Mouse (Mus musculus) testis, postnatal 14 days (tissue): ENCODE measurements around the gene Slc31a1.
A peak's percentile ranks its signal among the peaks of the same experiment; 100 is the strongest.

Experiments
- DNase-seq: peaks from one replicate; pipeline ENCODE4 v3.0.0; 2021; ENCODE audit warnings: low spot score

Gene Slc31a1

DNA sequence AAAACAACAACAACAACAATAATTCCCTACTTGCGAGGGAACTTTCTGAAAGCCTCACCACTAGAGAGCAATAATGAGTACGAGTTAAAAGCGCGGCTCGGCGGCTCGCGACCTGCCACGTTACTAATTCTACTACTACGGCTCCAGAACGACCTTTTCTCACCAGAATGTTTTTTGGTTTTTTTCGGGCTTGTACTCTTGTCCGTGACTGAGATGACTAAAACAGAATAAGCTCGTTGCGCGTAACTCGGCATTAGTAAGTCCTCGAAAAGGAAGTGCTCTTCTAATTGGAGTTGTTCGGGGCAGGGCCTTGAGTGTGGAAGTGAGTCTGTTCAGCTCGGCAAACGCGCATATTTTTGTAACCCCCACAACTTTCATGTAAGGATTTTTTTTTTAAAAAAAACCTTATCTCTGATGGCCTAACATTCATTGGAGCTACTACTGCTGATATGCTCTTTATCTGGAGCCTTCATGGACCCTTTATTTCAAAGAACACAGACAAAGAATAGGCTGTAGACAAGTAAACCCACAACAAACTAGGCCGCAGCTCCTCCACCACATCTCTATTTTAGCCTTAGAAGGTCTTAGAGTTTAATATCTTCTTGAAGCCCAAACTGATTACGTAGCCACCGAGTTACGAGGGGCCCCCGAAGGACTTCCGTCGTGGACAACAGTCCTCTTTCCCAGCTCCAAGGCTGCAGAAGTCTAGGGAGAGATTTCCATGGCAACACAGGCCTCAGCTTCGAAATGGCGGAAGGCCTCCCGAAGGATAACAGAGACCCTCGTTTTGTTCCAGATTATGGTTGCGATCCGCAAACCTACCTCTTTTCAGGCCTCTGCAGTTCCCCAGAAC, 47.4 kb downstream of the Slc31a1 start:
- DNase-seq: peak; percentile 26

DNA sequence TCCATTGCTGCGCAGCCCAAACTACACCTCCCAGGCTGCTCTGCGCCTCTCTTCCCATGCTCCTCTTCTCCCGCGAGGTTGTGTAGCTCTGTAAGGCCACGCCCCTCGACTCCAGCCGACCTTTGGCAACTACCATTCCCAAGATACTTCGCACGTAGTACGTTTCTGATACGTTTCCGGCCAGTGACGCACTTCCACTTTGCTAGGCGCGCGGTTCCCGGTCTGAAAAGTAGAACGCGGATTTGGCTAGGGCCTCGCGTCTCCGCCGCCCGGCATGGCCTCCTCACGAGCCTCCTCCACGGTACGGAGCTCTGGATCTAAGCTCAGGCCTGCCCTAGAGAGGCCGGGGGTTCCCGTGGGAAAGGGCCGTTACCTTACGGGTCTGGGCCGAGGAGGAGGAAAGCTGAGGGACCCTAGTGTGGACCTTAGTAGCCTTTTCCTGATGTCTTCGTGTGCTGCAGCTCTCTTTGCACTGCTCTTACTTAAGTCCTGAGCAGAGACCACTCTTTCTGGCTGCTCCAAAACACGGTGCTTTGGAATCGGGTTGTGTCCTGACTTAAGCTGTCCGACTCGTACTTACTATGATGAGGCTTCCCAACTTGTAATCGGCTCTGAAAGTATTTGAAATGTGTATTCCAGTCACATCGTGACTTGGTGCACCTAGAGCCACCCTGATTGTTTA, 48.2 kb downstream of the Slc31a1 start, which contains the start of the genes Cdc26 and Prpf4:
TSS of gene Cdc26 (minus strand) at position 42 of the 682 bp plus-strand sequence.
TSS of gene Prpf4 (plus strand) at position 197 of the 682 bp plus-strand sequence.
- DNase-seq: peak; percentile 98

- no peak for DNase-seq
Measured at GRCm38 (mm10) chr4:62409615-62410014, 49.1 kb downstream of the Slc31a1 start.

- no peak for DNase-seq
Measured at GRCm38 (mm10) chr4:62410325-62410724, 49.8 kb downstream of the Slc31a1 start.

DNA sequence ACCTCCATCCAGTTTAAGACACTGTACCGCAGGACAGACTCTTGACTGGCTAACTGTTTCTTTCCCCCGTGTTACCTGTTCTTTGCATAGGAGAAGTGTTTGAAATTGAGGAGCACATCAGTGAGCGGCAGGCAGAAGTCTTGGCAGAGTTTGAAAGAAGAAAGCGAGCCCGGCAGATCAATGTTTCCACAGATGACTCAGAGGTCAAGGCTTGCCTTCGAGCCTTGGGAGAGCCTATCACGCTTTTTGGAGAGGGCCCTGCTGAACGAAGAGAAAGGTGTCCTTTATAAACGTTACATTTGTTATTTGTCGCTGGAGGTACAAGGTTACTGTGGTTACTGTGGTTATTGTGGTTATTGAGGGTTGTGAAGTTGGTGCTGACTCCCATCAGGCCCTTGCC, 51.1 kb downstream of the Slc31a1 start:
- no peak for DNase-seq

DNA sequence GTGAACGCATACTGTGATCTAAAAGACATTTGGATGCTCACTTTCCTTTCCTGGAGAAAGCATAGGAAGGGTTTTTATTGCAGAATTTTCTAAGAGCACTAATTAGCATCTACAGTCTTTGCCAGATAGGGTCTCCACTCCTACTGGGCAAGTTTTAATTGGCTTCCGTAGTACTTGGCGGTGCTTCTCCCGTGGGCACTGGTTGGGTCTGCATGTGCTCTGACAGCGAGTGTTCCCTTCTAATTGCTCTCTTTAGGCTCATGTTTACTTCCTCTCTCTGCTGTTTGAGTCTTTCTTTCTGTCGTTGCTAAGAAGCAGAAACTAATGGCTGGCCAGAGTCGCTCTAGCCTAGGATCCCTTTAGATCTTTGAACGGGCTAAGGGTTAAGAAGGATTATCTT, 57.9 kb downstream of the Slc31a1 start:
- no peak for DNase-seq

DNA sequence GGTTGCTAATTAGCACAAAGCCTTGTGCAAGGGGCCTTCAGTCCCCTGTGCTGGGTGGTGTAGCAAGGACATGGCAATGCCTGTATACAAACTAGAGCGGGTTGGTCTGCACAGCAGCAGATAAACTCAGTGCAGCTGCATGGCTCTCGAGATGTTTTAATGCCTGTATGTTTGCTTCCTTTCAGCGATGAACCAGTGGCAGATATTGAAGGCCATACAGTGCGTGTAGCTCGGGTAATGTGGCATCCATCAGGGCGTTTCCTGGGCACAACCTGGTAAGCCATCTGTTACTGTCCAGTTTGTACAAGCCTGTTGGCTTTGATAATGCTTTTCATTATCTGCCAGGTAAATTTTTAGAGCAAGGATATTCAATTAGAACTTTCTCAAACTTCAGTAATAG, 58.6 kb downstream of the Slc31a1 start:
- DNase-seq: no peak

GRCm38 (mm10) chr4:62425891-62426290, 65.4 kb downstream of the Slc31a1 start:
- no peak for DNase-seq

DNA sequence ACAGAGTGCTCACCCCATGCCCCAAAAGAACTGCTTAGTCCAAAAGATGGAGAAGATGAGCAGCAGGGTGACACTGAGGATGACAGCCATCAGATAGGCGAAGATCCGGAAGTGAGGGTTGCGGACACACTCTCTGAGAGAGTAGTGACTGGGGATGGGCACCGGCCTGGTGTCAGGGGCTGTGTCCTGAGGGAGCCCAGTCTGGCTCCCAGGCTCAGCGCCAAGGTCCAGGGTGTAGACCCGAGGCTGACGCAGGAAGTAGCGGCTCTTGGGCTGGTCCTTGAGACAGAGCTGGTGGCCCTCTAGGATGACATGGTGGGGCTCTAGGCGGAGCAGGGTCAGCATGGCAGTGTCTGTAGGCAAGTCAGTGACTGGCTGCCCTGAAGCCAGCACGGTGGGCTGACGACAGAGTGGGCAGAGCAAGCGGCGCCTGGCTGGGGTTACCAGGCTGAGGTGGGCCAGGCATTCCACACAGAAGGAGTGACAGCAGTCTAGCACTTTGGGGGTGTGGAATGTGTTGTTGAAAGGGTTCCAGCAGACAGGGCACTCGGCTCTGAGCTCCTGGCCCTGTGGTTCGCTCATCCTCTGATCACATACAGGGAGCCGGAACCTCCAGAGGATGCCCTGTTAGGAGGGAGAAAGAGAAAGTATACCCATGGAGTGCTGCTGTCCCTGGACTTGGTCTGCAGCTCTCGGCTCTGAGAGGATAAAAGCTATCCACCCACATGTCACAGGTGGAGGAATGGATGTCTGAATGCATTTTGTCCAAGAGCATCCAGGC, 67.6 kb downstream of the Slc31a1 start:
- no peak for DNase-seq

GRCm38 (mm10) chr4:62429616-62430015, 69.1 kb downstream of the Slc31a1 start:
- no peak for DNase-seq

GRCm38 (mm10) chr4:62430678-62431077, 70.2 kb downstream of the Slc31a1 start:
- DNase-seq: no peak

GRCm38 (mm10) chr4:62431522-62431921, 71.0 kb downstream of the Slc31a1 start:
- no peak for DNase-seq

- no peak for DNase-seq
Measured at GRCm38 (mm10) chr4:62433939-62434870, 73.7 kb downstream of the Slc31a1 start.

- no peak for DNase-seq
Measured at GRCm38 (mm10) chr4:62435081-62435480, 74.6 kb downstream of the Slc31a1 start, which contains the start of gene Rnf183. TSS of gene Rnf183 (minus strand) at chr4:62435252.

DNA sequence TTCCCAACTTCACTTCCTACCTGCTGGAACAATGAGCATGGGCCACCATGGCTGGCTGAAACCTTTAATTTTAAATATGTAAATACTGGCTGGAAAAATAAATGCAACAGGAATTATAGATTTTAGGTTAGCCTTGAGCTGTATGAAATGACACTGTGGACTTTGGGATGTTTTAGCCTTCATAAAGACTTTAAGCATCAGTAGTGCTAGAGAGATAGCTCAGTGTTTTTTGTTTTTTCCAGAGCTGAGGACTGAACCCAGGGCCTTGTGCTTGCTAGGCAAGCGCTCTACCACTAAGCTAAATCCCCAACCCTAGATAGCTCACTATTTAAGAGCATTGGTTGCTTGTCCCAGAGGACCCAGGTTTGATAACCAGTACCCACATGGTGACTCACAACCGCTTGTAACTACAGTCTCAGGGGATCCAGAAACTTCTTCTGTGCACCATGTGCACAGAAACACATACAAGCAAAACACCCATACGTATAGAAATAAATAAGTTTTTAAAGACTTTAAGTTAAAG, 76.8 kb downstream of the Slc31a1 start:
- DNase-seq: no peak

DNA sequence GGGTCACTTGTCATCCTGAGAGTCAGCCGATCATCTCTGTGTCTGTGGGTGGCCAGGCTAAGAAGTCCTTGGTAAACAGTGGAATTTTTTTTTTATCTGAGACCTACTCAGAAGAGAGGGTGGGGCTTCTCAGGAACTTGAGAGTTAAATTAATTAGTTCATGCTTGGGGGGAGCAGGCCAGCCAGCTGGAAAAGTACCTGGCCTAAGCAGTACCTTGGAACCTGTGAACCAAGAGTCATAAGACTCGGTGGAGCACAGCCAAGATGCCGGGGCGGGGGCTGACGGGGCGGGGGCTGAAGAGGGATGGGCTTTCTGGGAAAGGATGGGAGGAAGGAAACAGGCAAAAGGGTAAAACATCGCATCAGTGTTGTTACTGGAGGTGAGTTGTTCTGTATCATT, 77.3 kb downstream of the Slc31a1 start:
- DNase-seq: no peak

- no peak for DNase-seq
Measured at GRCm38 (mm10) chr4:62439793-62440192, 79.3 kb downstream of the Slc31a1 start.

DNA sequence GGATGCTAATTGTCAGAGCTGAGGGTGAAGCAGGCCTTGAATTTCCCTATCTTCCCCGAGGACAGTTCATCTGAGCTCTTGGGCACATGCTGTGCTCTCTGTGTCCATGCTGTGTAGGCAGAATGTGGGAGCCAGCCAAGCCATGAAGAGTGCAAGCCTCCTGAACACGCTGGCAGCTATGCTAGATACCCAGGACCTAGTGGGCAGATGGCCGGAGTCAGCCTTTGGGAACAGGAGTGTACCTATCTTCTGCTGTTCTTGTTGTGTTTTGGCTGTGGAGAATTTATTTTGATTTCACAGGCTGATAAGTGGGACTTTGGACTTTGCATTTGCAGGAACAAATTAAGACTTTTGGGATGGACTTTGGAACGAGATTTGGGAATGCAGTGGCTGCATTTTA, 80.0 kb downstream of the Slc31a1 start:
- peak; percentile 24 for DNase-seq

DNA sequence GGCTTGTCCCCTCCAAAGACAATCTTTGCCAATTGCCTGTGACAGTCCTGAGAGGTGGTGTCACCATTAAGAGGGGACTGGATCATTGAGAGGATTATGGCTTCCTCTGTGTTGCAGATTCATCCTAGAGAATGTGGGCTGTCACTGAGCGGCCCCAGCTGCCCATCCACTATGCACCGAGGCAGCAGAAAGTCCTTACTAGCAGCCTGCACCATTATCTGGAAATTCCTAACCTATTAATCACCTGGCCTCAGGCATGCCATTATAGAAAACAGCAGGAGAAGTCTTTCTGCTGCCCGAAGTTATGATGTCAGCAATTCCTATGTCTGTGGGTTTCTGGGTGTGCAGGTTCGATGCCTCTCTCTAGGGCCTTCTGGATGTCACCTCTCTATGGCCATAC, 80.5 kb downstream of the Slc31a1 start:
- no peak for DNase-seq
